Mouse (Mus musculus) embryo, embryonic 11.5 days (tissue): ENCODE measurements at regions not wholly inside any gene's neighbourhood (a gene's known extent, or its start where the extent isn't known, plus 50 kb on each side); places are given as distances from the start of the nearest gene placed in this dataset.

ENCODE experiments used
- DNase-seq: peaks from one replicate; pipeline ENCODE4 v3.0.0-alpha.2; 2012; ENCODE audit warnings: low read depth, low spot score

DNA sequence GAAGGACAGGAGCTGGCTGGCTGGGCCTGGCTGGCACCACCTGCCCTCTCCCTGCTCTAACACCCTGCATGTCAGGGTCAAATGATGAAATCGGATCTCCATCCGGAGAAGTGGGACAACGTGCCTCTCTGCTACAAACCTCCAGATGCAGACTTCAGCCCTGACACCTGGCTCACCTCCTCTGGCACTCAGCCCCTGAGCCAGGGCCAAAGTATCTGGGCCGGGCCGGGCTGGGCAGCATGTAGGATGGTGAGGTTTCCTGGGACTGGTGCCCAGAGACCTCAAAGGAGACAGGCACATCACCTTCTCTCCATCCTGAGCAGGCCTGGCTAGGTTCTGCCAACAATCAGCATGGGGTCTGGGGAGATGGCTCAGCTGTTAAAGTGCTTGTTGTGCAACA lies 113.5 kb downstream of the Tfcp2l1 start:
- DNase-seq = no peak

DNA sequence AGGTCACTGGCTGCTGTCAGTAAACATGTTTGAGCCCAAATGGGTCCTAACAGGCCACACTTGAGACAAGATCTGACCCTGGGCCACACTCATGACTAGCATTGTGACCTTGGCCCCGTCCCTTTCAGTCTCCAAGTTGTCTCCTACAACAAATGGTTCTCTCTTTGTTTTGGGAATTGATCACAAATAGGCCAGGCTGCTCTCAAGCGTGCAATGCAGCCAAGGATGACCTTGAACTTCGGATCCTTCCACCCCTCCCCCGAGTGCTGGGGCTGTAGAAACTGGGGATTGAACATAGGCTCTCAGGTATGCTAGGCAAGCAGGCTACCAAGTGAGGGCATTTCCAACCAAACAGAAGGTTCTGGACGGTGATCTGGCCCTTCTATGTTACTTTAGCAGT lies 120.5 kb downstream of the Tfcp2l1 start:
- DNase-seq = no peak

DNA sequence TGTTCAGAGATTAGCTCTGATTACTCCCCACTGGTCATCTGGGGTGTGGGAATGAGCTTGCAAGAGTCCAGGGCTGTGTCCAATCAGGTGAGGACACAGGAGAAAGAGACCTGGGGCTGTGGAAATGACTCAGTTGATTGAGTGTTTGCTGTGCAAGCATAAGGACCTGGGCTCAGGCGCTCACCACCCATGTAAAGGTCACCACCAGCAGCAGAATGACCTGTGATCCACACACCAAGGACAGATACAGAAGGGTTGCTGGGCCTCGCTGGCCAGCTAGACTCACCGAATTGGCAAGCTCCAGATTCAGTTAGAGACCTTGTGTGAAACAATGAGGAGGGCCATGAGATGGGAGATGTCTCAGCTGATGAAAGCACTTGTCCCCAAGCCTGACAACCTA lies 125.1 kb downstream of the Tfcp2l1 start:
- no peak for DNase-seq

DNA sequence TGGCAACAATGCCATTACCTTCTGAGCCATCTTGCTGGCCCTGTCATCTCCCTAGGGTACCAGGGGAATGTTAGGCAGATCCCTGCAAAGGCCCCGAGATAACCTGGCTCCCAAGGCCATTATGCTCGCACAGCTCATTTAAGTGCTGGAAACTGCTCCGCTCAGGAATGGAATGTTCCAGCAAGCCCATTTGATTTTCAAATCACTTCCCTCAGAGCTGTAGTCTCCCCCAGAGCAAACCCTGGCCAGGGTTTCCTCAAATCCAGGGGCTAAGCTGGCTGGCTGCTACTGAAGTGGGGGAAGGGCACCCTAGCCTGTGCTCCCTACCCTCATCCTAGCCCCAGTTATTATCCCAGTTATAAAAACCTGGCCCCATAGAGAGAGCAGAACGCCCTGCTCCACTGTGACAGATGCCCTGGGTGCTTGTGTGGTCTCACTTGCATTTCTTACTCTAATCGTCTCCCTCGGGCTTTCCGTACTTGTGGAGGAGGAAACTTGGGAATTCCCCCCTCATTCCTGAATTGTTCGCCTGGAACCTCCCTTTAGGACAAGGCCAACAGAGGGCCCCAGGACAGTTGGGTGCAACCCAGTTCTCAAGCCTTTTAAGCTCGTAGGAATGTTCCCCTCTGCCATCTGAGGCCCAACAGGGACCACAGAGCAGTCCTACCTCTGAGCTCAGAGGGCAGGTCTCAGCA lies 128.6 kb downstream of the Tfcp2l1 start:
- DNase-seq = no peak

DNA sequence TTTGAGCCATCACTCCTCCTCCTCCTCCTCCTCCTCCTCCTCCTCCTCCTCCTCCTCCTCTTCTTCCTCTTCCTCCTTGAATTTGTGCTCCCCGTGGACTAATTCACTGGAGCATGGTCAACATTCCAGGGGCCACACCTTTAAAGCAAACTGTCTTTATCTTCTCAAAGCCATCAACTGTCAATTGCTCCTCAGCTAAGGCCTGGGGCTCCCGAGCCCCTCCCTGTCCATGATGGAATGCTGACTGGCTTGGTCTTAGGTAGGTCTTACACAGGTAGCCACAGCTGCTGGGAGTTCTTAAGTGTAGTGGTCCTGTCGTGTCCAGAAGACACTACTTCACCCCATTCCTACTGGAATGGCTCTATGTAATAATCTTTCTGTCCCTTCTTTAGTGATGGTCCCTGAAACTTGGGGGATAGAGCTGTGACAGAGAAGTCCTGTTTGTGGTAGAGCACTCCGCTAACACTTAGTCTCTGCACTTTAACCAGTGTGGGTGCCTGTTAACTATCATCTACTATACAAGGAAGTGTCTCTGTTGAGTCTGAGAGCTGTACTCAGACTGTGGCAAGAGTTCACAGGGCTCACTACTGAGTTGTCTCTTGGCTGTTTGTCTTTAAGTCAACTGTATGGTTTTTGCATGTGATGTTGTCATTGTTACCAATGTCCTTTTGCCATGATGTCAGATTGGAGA lies 129.7 kb downstream of the Tfcp2l1 start:
- no peak for DNase-seq

DNA sequence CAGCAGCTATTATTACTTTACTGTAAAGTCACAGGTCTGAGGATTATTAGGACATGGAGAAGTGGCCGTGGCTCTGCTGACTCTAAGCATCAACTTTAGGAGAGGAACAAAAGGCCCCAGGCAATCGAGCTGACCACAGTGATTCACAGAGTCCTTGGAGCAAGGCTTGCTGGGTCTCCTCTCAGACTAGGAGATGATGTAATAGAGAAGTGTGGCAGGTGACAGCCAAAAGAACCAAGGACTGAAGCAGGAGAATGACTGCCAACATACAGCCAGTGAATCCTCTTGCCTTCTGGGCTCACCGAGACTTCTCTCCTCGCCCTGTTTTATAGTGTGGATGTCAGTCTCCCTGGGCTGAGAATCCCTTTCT lies 130.3 kb downstream of the Tfcp2l1 start:
- no peak for DNase-seq

DNA sequence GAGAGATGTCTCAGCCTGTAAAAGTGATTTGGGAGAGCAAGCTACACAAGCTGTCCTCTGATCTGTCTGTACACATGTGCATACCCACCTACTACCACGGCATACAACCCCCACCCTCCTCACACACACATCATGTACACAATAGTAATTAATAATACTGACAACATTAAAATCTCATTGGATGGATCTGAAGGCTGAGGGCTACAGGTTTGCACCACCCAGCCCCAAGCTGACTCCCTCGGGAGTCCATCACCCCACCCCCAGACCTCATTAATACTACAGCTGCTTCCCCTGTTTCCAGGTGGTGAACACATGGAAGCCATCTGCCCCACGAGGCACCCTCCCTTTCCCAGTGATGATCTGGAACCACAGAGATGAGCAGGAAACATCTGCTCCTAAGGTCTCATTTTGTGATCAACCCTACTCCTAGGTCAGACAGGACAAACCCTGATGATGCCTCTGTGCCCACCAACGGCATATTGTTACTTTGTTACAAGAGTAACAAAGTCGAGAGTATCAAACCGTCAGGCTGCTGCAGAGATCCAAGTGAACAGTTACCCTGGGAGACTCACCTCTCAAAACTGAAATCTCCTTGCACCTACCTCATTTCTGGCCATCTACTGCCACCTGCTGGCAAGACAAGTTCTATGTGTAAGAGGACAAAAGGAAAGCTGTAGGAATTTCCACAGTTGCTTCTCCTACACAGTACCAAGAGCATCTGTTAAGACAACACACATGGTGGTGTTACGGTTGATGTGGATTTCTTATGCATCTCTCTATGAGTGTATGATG lies 131.6 kb downstream of the Tfcp2l1 start:
- DNase-seq = peak; percentile 80

DNA sequence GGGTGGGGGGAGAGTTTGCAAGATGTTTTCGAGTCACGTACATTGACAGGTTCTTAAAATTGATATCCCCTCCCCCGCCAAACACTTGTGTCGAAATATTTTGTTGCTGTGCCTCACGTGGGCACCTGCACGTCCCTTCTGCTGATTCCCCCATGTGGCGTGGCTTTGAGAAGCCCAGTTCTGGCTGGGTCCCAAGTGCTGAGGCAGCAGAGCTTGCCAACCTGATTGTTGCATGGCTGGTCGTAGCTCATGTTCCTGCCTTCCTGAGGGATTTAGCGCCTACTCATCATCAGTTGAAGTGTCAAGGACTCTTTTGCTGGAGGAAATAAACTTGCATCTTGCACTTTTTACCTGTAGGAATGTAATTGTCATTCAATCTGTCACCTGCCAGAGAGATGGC lies 137.8 kb downstream of the Tfcp2l1 start:
- DNase-seq = no peak

DNA sequence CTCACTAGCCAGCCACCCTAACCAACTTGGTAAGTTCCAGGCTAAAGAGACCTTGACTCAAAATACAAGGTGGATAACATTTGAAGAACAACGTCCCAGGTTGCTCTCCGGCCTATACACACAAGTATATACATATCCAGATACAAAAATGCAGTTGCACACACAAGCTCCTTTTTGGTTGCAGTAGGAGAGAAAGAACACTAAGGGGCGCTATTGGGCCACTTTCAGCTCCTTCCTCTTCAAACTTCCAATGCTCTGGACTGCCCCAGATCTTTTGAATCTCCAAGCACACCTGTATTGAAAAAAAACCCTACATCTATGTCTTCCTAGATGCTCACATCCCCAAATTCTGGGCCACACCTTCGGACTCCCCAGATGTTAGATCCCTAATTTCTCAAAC lies 141.1 kb downstream of the Tfcp2l1 start:
- DNase-seq = peak; percentile 47

DNA sequence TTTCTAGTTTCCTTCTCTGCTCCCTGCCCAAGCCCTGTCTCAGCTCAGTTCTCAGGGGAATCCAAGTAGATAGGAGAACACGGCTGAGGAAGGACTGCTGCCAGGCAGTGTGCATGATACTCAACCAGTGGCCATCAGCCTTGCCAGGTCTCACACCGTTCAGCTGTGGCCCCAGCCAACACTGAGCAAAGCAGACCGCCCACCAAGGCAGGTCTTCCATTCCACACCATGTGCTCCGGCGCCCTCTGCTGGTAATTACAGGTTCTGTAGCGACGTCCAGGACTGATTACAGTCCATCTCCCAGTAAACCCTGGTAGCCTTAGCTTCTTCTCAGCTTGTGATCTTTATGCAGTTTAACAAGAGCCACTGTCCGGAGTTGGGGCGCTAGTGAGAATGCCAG lies 144.5 kb downstream of the Tfcp2l1 start:
- no peak for DNase-seq

DNA sequence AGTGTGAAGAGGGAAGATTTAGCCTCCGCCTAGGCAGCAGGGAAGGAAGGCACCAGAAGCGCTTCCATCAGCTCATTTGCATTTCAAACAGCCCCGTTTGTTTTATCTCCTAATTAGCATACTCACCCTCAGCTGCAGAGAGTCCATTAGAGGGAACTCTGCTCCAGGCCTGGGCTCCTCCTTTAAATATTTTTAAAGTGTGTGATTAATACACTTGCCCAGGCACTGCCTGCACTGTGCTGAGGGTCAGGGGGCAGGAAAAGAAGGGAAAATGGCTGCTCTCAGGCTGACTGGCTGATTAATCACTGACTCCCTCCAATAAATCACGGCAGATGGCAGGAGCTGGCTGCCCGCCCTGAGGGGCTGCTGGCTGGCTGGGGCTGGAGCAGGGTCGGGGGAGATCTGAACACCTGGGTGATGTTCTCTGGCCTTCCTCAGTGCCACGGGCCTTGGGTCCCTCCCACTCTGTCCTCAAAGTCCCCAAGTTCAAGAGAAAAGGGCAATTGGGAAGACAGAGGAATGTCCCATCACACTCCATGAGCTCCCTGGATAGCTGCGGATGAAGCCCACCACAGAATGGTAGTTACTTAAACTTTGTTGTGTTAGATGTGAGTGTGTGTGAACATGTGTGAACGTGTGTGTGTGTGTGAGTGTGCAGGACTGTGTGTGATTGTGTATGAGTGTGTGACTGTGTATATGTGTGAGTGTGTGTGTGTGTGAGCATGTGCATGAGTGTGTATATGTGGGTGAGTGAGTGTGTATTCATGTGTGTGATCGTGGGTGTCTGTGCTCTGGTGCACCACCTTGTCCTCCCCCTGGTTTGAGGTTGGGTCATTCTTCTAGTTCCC lies 149.1 kb downstream of the Tfcp2l1 start:
- no peak for DNase-seq
